Mouse (Mus musculus): Measurements from ENCODE around the gene Mpped2.

DNA sequence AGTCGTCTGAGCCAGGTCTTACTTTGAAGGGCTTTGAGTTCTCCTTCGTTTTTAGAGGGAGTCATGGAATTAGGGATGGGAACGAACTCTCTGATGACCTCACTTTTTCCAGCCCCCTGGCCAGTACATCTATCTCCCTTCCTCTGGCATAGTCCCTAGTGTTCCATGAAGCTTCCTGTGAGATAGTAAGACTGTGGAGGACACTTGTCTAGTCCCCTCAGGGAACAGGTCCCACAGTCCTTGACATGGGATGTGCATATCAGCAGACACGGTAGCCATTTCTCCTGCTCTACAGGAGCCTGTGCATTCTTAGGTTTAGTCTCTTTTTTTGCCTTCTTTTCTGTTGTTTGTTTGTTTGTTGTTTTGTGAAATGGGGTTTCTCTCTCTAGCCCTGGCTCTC lies 105.8 kb downstream of the Mpped2 start:
- no peak for TF ChIP-seq SMC3 (IDR thresholded peaks at IDR 0.05; ENCODE audit: low read depth, low read length)
- no peak for TF ChIP-seq NRF1 (IDR thresholded peaks at IDR 0.05; ENCODE audit: insufficient read depth, low read depth, low read length, poor library complexity, severe bottlenecking)
- TF ChIP-seq CTCF (IDR thresholded peaks at IDR 0.05 in 2 of 3, conservative IDR thresholded peaks at IDR 0.05 in 1 of 3; ENCODE audit: control insufficient read depth in 1 of 3, insufficient read depth in 1 of 3, low read depth in 2 of 3, low read length in 3 of 3, poor library complexity in 1 of 3, severe bottlenecking in 1 of 3), result no peak
- no peak for TF ChIP-seq ZNF384 (IDR thresholded peaks at IDR 0.05; ENCODE audit: low read depth, low read length)
- no peak for TF ChIP-seq MXI1 (IDR thresholded peaks at IDR 0.05; ENCODE audit: low read depth, low read length)
- no peak for TF ChIP-seq JUND (IDR thresholded peaks at IDR 0.05; ENCODE audit: low read depth, low read length)
- TF ChIP-seq ELF1 (IDR thresholded peaks at IDR 0.05; ENCODE audit: low read depth, low read length), result no peak
